Mouse (Mus musculus): ENCODE results near the gene Mettl26. TPM values are rescaled to one million over a fixed set of nuclear protein-coding genes. Genes with fewer than 3 reads are reported as not detected.

Gene Mettl26
- polyA plus RNA-seq, 2 experiments from 2014 or later, result 82.7 to 124 TPM

Other genes starting within 250 kb of the Mettl26 start
- not detected for gene Gng13, start 157.9 kb upstream of the Mettl26 start, polyA plus RNA-seq (2017; shearing (Covaris generic))
- gene Chtf18, start 147.7 kb upstream of the Mettl26 start, polyA plus RNA-seq (2017; shearing (Covaris generic)), result 1 to 10 TPM; 3.5 to 5.9 TPM
- gene Rpusd1, start 147.4 kb upstream of the Mettl26 start, polyA plus RNA-seq (2017; shearing (Covaris generic)), result 10 to 100 TPM; 12.8 to 16.8 TPM
- gene Mslnl, start 139.0 kb upstream of the Mettl26 start, polyA plus RNA-seq (2017; shearing (Covaris generic)), result not detected
- gene Msln, start 120.7 kb upstream of the Mettl26 start, polyA plus RNA-seq (2017; shearing (Covaris generic)), result not detected
- 10 to 100 TPM; 21.4 to 29.8 TPM for gene Narfl, start 101.3 kb upstream of the Mettl26 start, polyA plus RNA-seq (2017; shearing (Covaris generic))
- 10 to 100 TPM; 26.8 to 37.4 TPM for gene Haghl, start 89.4 kb upstream of the Mettl26 start, polyA plus RNA-seq (2017; shearing (Covaris generic))
- gene Ccdc78, start 88.5 kb upstream of the Mettl26 start, polyA plus RNA-seq (2017; shearing (Covaris generic)), result 1 to 10 TPM in 1 of 2 experiments, under 1 TPM in 1; 0.28 to 1.4 TPM
- 100 to 1,000 TPM; 192 to 257 TPM for gene Fam173a, start 82.2 kb upstream of the Mettl26 start, polyA plus RNA-seq (2017; shearing (Covaris generic))
- gene AC134908.4, start 79.4 kb upstream of the Mettl26 start, polyA plus RNA-seq (2017; shearing (Covaris generic)), result not detected
- gene Metrn, start 77.9 kb upstream of the Mettl26 start, polyA plus RNA-seq (2017; shearing (Covaris generic)), result 1 to 10 TPM; 3.6 to 7.0 TPM
- not detected for gene Fbxl16, start 66.0 kb upstream of the Mettl26 start, polyA plus RNA-seq (2017; shearing (Covaris generic))
- 10 to 100 TPM; 19.4 to 53.9 TPM for gene Wdr24, start 51.4 kb upstream of the Mettl26 start, polyA plus RNA-seq (2017; shearing (Covaris generic))
- 10 to 100 TPM; 22.2 to 42.8 TPM for gene Jmjd8, start 46.2 kb upstream of the Mettl26 start, polyA plus RNA-seq (2017; shearing (Covaris generic))
- gene Stub1, start 41.7 kb upstream of the Mettl26 start, polyA plus RNA-seq (2017; shearing (Covaris generic)), result 10 to 100 TPM; 75.1 to 75.2 TPM
- gene Rhbdl1, start 37.8 kb upstream of the Mettl26 start, polyA plus RNA-seq (2017; shearing (Covaris generic)), result not detected
- 1 to 10 TPM in 1 of 2 experiments, under 1 TPM in 1; 0.79 to 1.7 TPM for gene Gm20683, start 33.3 kb upstream of the Mettl26 start, polyA plus RNA-seq (2017; shearing (Covaris generic))
- gene Rhot2, start 30.2 kb upstream of the Mettl26 start, polyA plus RNA-seq (2017; shearing (Covaris generic)), result 10 to 100 TPM; 19.1 to 47.0 TPM
- gene Wdr90, start 13.6 kb upstream of the Mettl26 start, polyA plus RNA-seq (2017; shearing (Covaris generic)), result 1 to 10 TPM; 3.4 to 6.8 TPM
- 1 to 10 TPM; 2.7 to 5.5 TPM for gene Mcrip2, start 6.3 kb upstream of the Mettl26 start, polyA plus RNA-seq (2017; shearing (Covaris generic))
- gene Wfikkn1, start 5.8 kb downstream of the Mettl26 start, polyA plus RNA-seq (2017; shearing (Covaris generic)), result 1 to 10 TPM in 1 of 2 experiments, under 1 TPM in 1; 0.94 to 1.3 TPM
- 1 to 10 TPM; 6.6 to 7.3 TPM for gene Rab40c, start 44.7 kb downstream of the Mettl26 start, polyA plus RNA-seq (2017; shearing (Covaris generic))
- 10 to 100 TPM; 27.8 to 49.3 TPM for gene Pigq, start 69.9 kb downstream of the Mettl26 start, polyA plus RNA-seq (2017; shearing (Covaris generic))
- not detected for gene Nhlrc4, start 69.9 kb downstream of the Mettl26 start, polyA plus RNA-seq (2017; shearing (Covaris generic))
- not detected for gene A930017K11Rik, start 77.5 kb downstream of the Mettl26 start, polyA plus RNA-seq (2017; shearing (Covaris generic))
- 1 to 10 TPM; 5.3 to 6.6 TPM for gene Capn15, start 110.7 kb downstream of the Mettl26 start, polyA plus RNA-seq (2017; shearing (Covaris generic))
- gene Rab11fip3, start 194.5 kb downstream of the Mettl26 start, polyA plus RNA-seq (2017; shearing (Covaris generic)), result 1 to 10 TPM; 1.8 to 2.3 TPM
- gene Decr2, start 215.3 kb downstream of the Mettl26 start, polyA plus RNA-seq (2017; shearing (Covaris generic)), result 10 to 100 TPM; 27.7 to 35.1 TPM
- under 1 TPM; 0.32 to 0.95 TPM for gene Nme4, start 220.5 kb downstream of the Mettl26 start, polyA plus RNA-seq (2017; shearing (Covaris generic))
- gene Tmem8, start 238.2 kb downstream of the Mettl26 start, polyA plus RNA-seq (2017; shearing (Covaris generic)), result 1 to 10 TPM; 5.9 to 8.2 TPM
- gene Mrpl28, start 248.4 kb downstream of the Mettl26 start, polyA plus RNA-seq (2017; shearing (Covaris generic)), result 100 to 1,000 TPM; 111 to 138 TPM